Mouse (Mus musculus) neural tube, embryonic 11.5 days (tissue): ENCODE measurements around the gene Igsf21. TPM values are rescaled to one million over a fixed set of nuclear protein-coding genes. Genes with fewer than 3 reads are reported as not detected.
A peak's percentile ranks its signal among the peaks of the same experiment; 100 is the strongest.

ENCODE experiments used
- ATAC-seq: fragments of 200-750 bp; cut with Nextera tagmentation; 2 replicates; pipeline ENCODE4 v1.8.0; 2017; ENCODE audit warnings: moderate number of reproducible peaks, mild to moderate bottlenecking, moderate TSS enrichment, moderate library complexity; ENCODE audit not compliant: insufficient read depth, low FRiP score, low TSS enrichment
- DNase-seq: peaks from one replicate; pipeline ENCODE4 v3.0.0-alpha.2; 2015; ENCODE audit warnings: low spot score
- H3K27ac ChIP-seq: fragments of 300-500 bp; sonication (generic); 2 replicates; pipeline ENCODE4 v1.5.1; 2014; ENCODE audit warnings: low read depth, mild to moderate bottlenecking, low read length
- H3K27me3 ChIP-seq: fragments of 300-500 bp; sonication (generic); 2 replicates; pipeline ENCODE4 v1.6.1; 2014; ENCODE audit warnings: mild to moderate bottlenecking, low read length, mixed read lengths; ENCODE audit not compliant: control insufficient read depth, insufficient read depth
- H3K36me3 ChIP-seq: fragments of 300-500 bp; sonication (generic); 2 replicates; pipeline ENCODE4 v1.6.1; 2014; ENCODE audit warnings: mild to moderate bottlenecking, low read length, moderate library complexity, mixed read lengths; ENCODE audit not compliant: control insufficient read depth, insufficient read depth
- H3K4me1 ChIP-seq: fragments of 300-500 bp; sonication (generic); 2 replicates; pipeline ENCODE4 v1.6.1; 2014; ENCODE audit warnings: low read length, mixed read lengths; ENCODE audit not compliant: control insufficient read depth, insufficient read depth
- H3K4me2 ChIP-seq: fragments of 300-500 bp; sonication (generic); 2 replicates; pipeline ENCODE4 v1.6.1; 2014; ENCODE audit warnings: low read depth, mild to moderate bottlenecking, moderate library complexity
- H3K4me3 ChIP-seq: fragments of 300-500 bp; sonication (generic); 2 replicates; pipeline ENCODE4 v1.5.1; 2014; ENCODE audit warnings: low read depth, low read length
- H3K9ac ChIP-seq: fragments of 300-500 bp; sonication (generic); 2 replicates; pipeline ENCODE4 v1.6.1; 2014; ENCODE audit warnings: mild to moderate bottlenecking, low read length
- H3K9me3 ChIP-seq: fragments of 300-500 bp; sonication (generic); 2 replicates; pipeline ENCODE4 v1.6.1; 2016; ENCODE audit warnings: low read length; ENCODE audit not compliant: control insufficient read depth
- WGBS: fragments of 180-500 bp; shearing (Covaris S2); extraction: QIAGEN DNeasy Blood & Tissue Kit; methylation state at CpG from one replicate; pipeline ENCODE4 v1.1.7; 2014; 5-methylcytosine and 5-hydroxymethylcytosine counted together
- polyA plus RNA-seq: library from polyadenylated mRNA; unstranded; fragments of >200 nt; fragmentation: Nextera tagmentation; extraction: Ambion mirVana; gene quantifications from 2 replicates; pipeline ENCODE4 v1.2.1, GENCODE M21; 2014

The Igsf21 gene
- polyA plus RNA-seq, 1 experiment from 2014 or later, result 12.9 TPM

GRCm38 (mm10) chr4:140010728-140011470, 235.7 kb downstream of the Igsf21 start:
- WGBS, result 67% methylated on average over 11 of the region's 11 CpGs
- Histone ChIP-seq H3K27ac (no peak overlapping the region), H3K9ac (no peak overlapping the region), H3K4me3 (no peak overlapping the region), H3K36me3 (no peaks in the 10 kb centered on the region), H3K4me2 (no peak overlapping the region), H3K27me3 (no peaks in the 10 kb centered on the region), H3K4me1 (no peaks in the 10 kb centered on the region), H3K9me3 (no peaks in the 10 kb centered on the region)
- ATAC-seq (no peak), DNase-seq (peak; percentile 56)

DNA sequence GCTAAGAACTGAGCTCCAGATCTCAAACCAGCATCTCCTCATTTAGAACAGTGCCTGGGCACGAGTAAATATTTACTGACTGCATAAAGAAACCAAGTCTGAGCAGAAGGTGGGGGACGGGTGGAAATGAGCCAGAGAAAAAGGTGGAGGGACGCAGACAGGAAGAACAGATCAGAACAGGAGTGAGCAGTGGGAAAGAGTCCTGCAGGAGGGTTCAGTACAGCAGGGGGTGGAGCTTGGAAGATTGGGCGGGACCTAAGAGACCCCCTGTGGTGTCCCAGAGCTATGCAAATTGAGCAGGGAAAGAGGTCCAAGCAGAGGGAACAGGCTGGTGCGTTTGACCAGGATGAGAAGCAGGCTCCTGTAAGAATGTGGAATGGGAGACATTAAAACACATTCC, 241.7 kb downstream of the Igsf21 start:
- WGBS, result 14% methylated on average over 5 of the region's 5 CpGs
- DNase-seq (peak; percentile 39), ATAC-seq (no peak)
- no peaks in the 10 kb centered on the region for H3K9me3 ChIP-seq
- no peaks in the 10 kb centered on the region for H3K4me1 ChIP-seq
- peak overlapping the region; percentile 42 for H3K4me2 ChIP-seq
- peaks cover 11% of the 10 kb centered on the region; the same call in 1 of the 2 replicates for H3K27me3 ChIP-seq
- no peaks in the 10 kb centered on the region for H3K36me3 ChIP-seq
- H3K9ac ChIP-seq, result no peak overlapping the region
- H3K4me3 ChIP-seq, result no peak overlapping the region
- no peak overlapping the region for H3K27ac ChIP-seq

- Histone ChIP-seq H3K4me1 (no peaks in the 10 kb centered on the region), H3K9me3 (no peaks in the 10 kb centered on the region), H3K27me3 (peaks cover 11% of the 10 kb centered on the region; the same call in 1 of the 2 replicates), H3K9ac (no peak overlapping the region), H3K27ac (no peak overlapping the region), H3K4me2 (peak overlapping the region; percentile 42), H3K36me3 (no peaks in the 10 kb centered on the region), H3K4me3 (peak overlapping the region; percentile 20)
- peak; percentile 64 for DNase-seq
- 11% methylated on average over 12 of the region's 12 CpGs for WGBS
- ATAC-seq, result peak; percentile 58; the same call in 1 of the 2 replicates
Measured at GRCm38 (mm10) chr4:140004170-140004569, 242.4 kb downstream of the Igsf21 start.

DNA sequence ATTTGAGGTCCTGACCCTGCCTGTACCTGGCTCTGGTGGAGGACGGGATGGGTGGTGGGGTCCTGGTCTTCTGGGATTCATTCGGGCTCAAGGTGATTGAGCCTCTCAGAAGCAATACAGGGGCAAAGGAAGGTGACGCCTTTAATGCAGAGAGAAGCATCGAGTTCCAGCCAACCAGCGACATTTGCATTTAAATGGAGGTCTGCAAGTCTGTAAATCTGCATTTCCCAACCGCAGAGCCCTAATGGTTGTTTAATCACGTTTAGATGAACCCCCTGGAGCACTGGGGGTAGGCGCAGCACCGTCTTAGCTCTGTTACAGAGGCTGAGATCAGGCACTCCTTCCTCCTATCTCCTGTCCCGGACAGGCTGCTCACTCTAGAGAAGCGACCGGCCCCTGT, 244.5 kb downstream of the Igsf21 start:
- ATAC-seq (no peak), DNase-seq (peak; percentile 45)
- no peak overlapping the region for H3K9ac ChIP-seq
- H3K27me3 ChIP-seq, result peaks cover 11% of the 10 kb centered on the region; the same call in 1 of the 2 replicates
- no peak overlapping the region for H3K4me3 ChIP-seq
- WGBS, result 10% methylated on average over 12 of the region's 12 CpGs
- 0 out of 2 replicates have a peak overlapping the region, but pooled peaks have one; percentile 23 for H3K27ac ChIP-seq
- no peaks in the 10 kb centered on the region for H3K9me3 ChIP-seq
- no peaks in the 10 kb centered on the region for H3K36me3 ChIP-seq
- H3K4me1 ChIP-seq, result no peaks in the 10 kb centered on the region
- no peak overlapping the region for H3K4me2 ChIP-seq

DNA sequence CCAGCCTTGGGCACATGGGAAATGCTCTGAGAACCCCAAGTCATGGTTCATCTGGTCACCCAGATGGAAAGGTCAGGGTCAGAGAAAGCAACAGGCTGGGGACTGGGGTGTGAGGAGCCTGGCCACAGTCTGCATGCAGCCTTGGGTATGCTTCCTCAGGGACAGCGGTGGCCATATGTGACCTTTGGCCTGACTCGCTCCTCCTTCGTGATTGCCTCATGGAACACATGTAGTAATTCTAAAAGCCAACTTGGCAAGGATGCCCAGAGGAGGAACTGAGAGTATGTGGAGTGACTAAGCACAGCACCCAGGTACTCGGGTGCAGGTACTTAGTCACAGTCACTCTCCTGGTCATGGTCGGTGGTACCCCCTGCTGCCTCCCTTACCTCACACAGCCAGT, 245.7 kb downstream of the Igsf21 start:
- H3K4me3 ChIP-seq, result no peak overlapping the region
- H3K27me3 ChIP-seq, result peaks cover 11% of the 10 kb centered on the region; the same call in 1 of the 2 replicates

DNA sequence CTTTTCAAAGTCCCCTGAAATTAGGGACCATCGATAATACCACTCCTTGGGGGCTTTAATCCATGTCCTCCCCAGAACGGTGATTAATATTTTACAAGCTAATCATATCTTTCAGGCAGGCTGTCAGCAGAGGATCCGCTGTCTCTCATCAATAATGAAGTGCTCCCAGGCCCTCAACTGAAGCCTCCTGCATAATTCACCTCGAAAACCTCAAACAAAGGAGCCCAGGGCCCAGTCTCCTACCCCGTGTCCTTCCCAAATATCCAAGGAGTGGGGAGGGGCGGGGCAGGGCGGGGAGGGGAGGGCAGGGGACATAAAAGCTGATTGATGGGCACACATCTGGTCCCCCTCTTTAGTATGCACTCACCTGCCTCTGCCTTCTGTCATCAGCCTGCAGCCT, 247.6 kb downstream of the Igsf21 start:
- Histone ChIP-seq H3K27me3 (peaks cover 9% of the 10 kb centered on the region; the same call in 1 of the 2 replicates), H3K27ac (no peak overlapping the region), H3K36me3 (no peaks in the 10 kb centered on the region), H3K4me3 (no peak overlapping the region), H3K4me2 (no peak overlapping the region), H3K4me1 (no peaks in the 10 kb centered on the region), H3K9me3 (no peaks in the 10 kb centered on the region), H3K9ac (no peak overlapping the region)
- ATAC-seq, result no peak
- DNase-seq, result no peak
- WGBS, result 43% methylated on average over 7 of the region's 7 CpGs

More for the DNA sequence above, 245.7 kb downstream of the Igsf21 start:
- H3K27ac ChIP-seq, result no peak overlapping the region
- no peak overlapping the region for H3K9ac ChIP-seq
- no peaks in the 10 kb centered on the region for H3K36me3 ChIP-seq
- no peak for ATAC-seq
- H3K4me1 ChIP-seq, result no peaks in the 10 kb centered on the region
- DNase-seq, result no peak
- H3K9me3 ChIP-seq, result no peaks in the 10 kb centered on the region
- 71% methylated on average over 5 of the region's 5 CpGs for WGBS
- H3K4me2 ChIP-seq, result no peak overlapping the region

DNA sequence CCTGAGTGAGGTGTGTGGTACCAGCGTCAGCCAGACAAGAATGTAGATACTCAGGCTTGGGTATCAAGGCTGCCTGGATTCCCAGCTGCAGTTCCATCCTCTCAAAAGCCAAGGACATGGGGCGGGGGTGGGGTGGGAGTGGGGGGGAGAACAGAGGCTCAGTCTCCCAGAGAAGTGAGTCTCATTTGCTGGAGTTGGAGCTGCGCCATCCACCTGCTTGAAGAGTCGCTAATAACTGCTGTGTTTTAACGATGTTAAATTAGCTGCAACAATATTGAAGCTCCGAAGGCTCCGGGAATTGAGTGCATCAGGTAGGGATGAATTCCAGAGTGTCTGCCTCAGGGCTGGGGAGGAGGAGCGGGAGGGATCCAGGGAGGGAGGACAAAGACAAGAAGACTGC, 250.9 kb downstream of the Igsf21 start:
- DNase-seq (no peak), ATAC-seq (no peak)
- Histone ChIP-seq H3K36me3 (no peaks in the 10 kb centered on the region), H3K4me2 (no peak overlapping the region), H3K9ac (no peak overlapping the region), H3K27me3 (no peaks in the 10 kb centered on the region), H3K9me3 (no peaks in the 10 kb centered on the region), H3K27ac (no peak overlapping the region), H3K4me3 (no peak overlapping the region), H3K4me1 (peaks cover 5% of the 10 kb centered on the region)
- 58% methylated on average over 8 of the region's 8 CpGs for WGBS

- H3K4me1 ChIP-seq, result peaks cover 5% of the 10 kb centered on the region
- H3K9ac ChIP-seq, result peak overlapping the region; percentile 24
- H3K27me3 ChIP-seq, result no peaks in the 10 kb centered on the region
- ATAC-seq, result peak; percentile 74
- H3K36me3 ChIP-seq, result no peaks in the 10 kb centered on the region
- H3K27ac ChIP-seq, result peak overlapping the region; percentile 60
- no peak overlapping the region for H3K4me3 ChIP-seq
- H3K4me2 ChIP-seq, result no peak overlapping the region
- peak; percentile 53 for DNase-seq
- no peaks in the 10 kb centered on the region for H3K9me3 ChIP-seq
- 20% methylated on average over 7 of the region's 16 CpGs for WGBS
Measured at GRCm38 (mm10) chr4:139993111-139993755, 253.4 kb downstream of the Igsf21 start.

DNA sequence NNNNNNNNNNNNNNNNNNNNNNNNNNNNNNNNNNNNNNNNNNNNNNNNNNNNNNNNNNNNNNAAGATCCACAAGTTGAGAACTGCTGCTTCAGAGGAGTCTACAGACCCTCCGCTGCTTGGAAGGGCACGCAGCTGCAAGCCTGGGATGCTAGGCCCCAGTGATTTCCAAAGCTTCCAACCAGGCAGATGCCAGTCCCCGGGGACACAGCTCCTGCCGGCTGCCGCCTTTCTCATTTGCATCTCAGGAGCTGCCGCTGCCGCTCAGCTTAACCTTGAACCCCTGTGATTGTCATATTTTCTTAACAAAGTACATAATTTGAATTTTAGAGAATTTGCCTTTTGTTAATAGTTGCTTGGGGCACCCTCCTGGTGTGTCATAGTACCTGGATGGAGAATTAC, 259.7 kb downstream of the Igsf21 start:
- DNase-seq, result peak; percentile 42
- H3K27ac ChIP-seq, result no peak overlapping the region

More for the DNA sequence above, 259.7 kb downstream of the Igsf21 start:
- Histone ChIP-seq H3K9ac (no peak overlapping the region), H3K4me2 (no peak overlapping the region), H3K4me1 (no peaks in the 10 kb centered on the region), H3K36me3 (no peaks in the 10 kb centered on the region), H3K4me3 (no peak overlapping the region), H3K9me3 (no peaks in the 10 kb centered on the region), H3K27me3 (no peaks in the 10 kb centered on the region)
- WGBS, result 27% methylated on average over 7 of the region's 7 CpGs
- no peak for ATAC-seq
